ENCODE assay signal across 21 mouse cellular contexts in genomic region chr17:61474405-61474804, GRCm38 (mm10).
DNase-seq lines count a peak whose midpoint lies in the region; ATAC-seq lines count a peak whose summit lies in the region.
"Had no signal": no experiment of that assay in that cellular context is flagged by ENCODE, and none has a peak within 500 bp of the region (broad histone marks: within the 10 kb centered on the region; RNA-seq: fewer than 3 reads in every experiment).

No protein-coding gene starts in this region.

- peak; percentile 4 for DNase-seq in ZHBTc4 (ENCODE audit: low read depth, low spot score)
- peak; percentile 20 for DNase-seq in liver, embryonic 13.5 days
- DNase-seq in cerebellum, adult 8-10 months, result no peak
- DNase-seq in kidney, adult 9 months, result no peak
- DNase-seq in ovary, postnatal 14 days (ENCODE audit: low spot score), result no peak
- DNase-seq: adrenal gland, postnatal 25 days; cerebellum, adult 9-11 months; kidney, postnatal 36 days; layer of hippocampus, adult 9-11 months; left cerebral cortex, postnatal 4 days; right cerebral cortex, postnatal 14 days had no signal

- ATAC-seq in intestine, embryonic 15.5 days, result peak; percentile 23; the same call in 1 of the 2 replicates
- ATAC-seq in intestine, embryonic 16.5 days, result no peak
- ATAC-seq in liver, embryonic 13.5 days (ENCODE audit: low read depth), result peak; percentile 88
- ATAC-seq: forebrain, embryonic 15.5 days; intestine, postnatal 0 days; lung, postnatal 0 days had no signal

- H3K4me1 ChIP-seq in intestine, embryonic 15.5 days (replicated peaks), result no peaks in the 10 kb centered on the region
- no peaks in the 10 kb centered on the region for H3K4me1 ChIP-seq in intestine, embryonic 16.5 days (ENCODE audit: control insufficient read depth, insufficient read depth, low read length)
- H3K4me1 ChIP-seq in liver, embryonic 13.5 days (replicated peaks), result 0 out of 2 replicates have a peak, but pooled peaks cover 3% of the 10 kb centered on the region
- H3K4me1 ChIP-seq: embryonic facial prominence, embryonic 15.5 days; forebrain, embryonic 15.5 days; hindbrain, embryonic 15.5 days; kidney, embryonic 15.5 days; midbrain, embryonic 10.5 days; neural tube, embryonic 15.5 days had no signal

- H3K9ac ChIP-seq in intestine, embryonic 15.5 days, result no peak overlapping the region
- no peak overlapping the region for H3K9ac ChIP-seq in intestine, embryonic 16.5 days (ENCODE audit: low read depth, low read length)
- H3K9ac ChIP-seq in liver, embryonic 13.5 days, result no peak overlapping the region
- H3K9ac ChIP-seq: embryonic facial prominence, embryonic 15.5 days; forebrain, embryonic 15.5 days; hindbrain, embryonic 15.5 days; kidney, embryonic 15.5 days; neural tube, embryonic 15.5 days had no signal

- H3K27ac ChIP-seq in intestine, embryonic 15.5 days, result no peak overlapping the region
- no peak overlapping the region for H3K27ac ChIP-seq in intestine, embryonic 16.5 days (ENCODE audit: low read length)
- no peak overlapping the region for H3K27ac ChIP-seq in liver, embryonic 13.5 days
- H3K27ac ChIP-seq: embryonic facial prominence, embryonic 15.5 days; forebrain, embryonic 15.5 days; hindbrain, embryonic 15.5 days; kidney, embryonic 15.5 days; midbrain, embryonic 10.5 days; neural tube, embryonic 15.5 days had no signal

- H3K27me3 ChIP-seq in intestine, embryonic 15.5 days (replicated peaks), result no peaks in the 10 kb centered on the region
- no peaks in the 10 kb centered on the region for H3K27me3 ChIP-seq in intestine, embryonic 16.5 days (replicated peaks; ENCODE audit: control insufficient read depth, insufficient read depth, low read length)
- H3K27me3 ChIP-seq in liver, embryonic 13.5 days, result no peaks in the 10 kb centered on the region
- H3K27me3 ChIP-seq: embryonic facial prominence, embryonic 15.5 days; forebrain, embryonic 15.5 days; hindbrain, embryonic 15.5 days; kidney, embryonic 15.5 days; neural tube, embryonic 15.5 days had no signal

- no peaks in the 10 kb centered on the region for H3K36me3 ChIP-seq in intestine, embryonic 15.5 days
- H3K36me3 ChIP-seq in intestine, embryonic 16.5 days (ENCODE audit: control insufficient read depth, insufficient read depth, low read length), result no peaks in the 10 kb centered on the region
- no peaks in the 10 kb centered on the region for H3K36me3 ChIP-seq in liver, embryonic 13.5 days
- H3K36me3 ChIP-seq: embryonic facial prominence, embryonic 15.5 days; forebrain, embryonic 15.5 days; hindbrain, embryonic 15.5 days; kidney, embryonic 15.5 days; midbrain, embryonic 10.5 days; neural tube, embryonic 15.5 days had no signal

- H3K4me2 ChIP-seq in intestine, embryonic 15.5 days (replicated peaks), result no peak overlapping the region
- no peak overlapping the region for H3K4me2 ChIP-seq in intestine, embryonic 16.5 days (ENCODE audit: low read depth, low read length)
- H3K4me2 ChIP-seq in liver, embryonic 13.5 days, result no peak overlapping the region
- H3K4me2 ChIP-seq: embryonic facial prominence, embryonic 15.5 days; forebrain, embryonic 15.5 days; hindbrain, embryonic 15.5 days; kidney, embryonic 15.5 days; neural tube, embryonic 15.5 days had no signal

- WGBS in intestine, embryonic 15.5 days, result 81% methylated on average over 11 of the region's 11 CpGs
- 80% methylated on average over 11 of the region's 11 CpGs for WGBS in intestine, embryonic 16.5 days
- WGBS in liver, embryonic 13.5 days (ENCODE audit: insufficient replicate concordance), result 51% methylated on average over 11 of the region's 11 CpGs

- no peak overlapping the region for H3K4me3 ChIP-seq in intestine, embryonic 15.5 days (replicated peaks)
- no peak overlapping the region for H3K4me3 ChIP-seq in intestine, embryonic 16.5 days (ENCODE audit: low read length)
- no peak overlapping the region for H3K4me3 ChIP-seq in liver, embryonic 13.5 days (replicated peaks)
- H3K4me3 ChIP-seq: embryonic facial prominence, embryonic 15.5 days; forebrain, embryonic 15.5 days; hindbrain, embryonic 15.5 days; kidney, embryonic 15.5 days; midbrain, embryonic 10.5 days; neural tube, embryonic 15.5 days had no signal

- no peaks in the 10 kb centered on the region for H3K9me3 ChIP-seq in intestine, embryonic 15.5 days
- no peaks in the 10 kb centered on the region; the same call in 1 of the 2 replicates for H3K9me3 ChIP-seq in intestine, embryonic 16.5 days (ENCODE audit: control insufficient read depth, low read length)
- H3K9me3 ChIP-seq in liver, embryonic 13.5 days (replicated peaks), result 0 out of 2 replicates have a peak, but pooled peaks cover 11% of the 10 kb centered on the region
- H3K9me3 ChIP-seq: forebrain, embryonic 15.5 days had no signal

Comparison
In these comparisons a context has a peak if more than half of its experiments do, and no peak if none do; other contexts are left out.
1. DNase-seq: peak in ZHBTc4 (single experiment) and liver, embryonic 13.5 days (single experiment); none in cerebellum, adult 8-10 months (single experiment), kidney, adult 9 months (single experiment) and ovary, postnatal 14 days (single experiment).